Mouse (Mus musculus) heart, embryonic 13.5 days (tissue): ENCODE results near the gene Pigs. TPM values are rescaled to one million over a fixed set of nuclear protein-coding genes. Genes with fewer than 3 reads are reported as not detected.

Experiments used
- ATAC-seq: fragments of 200-750 bp; cut with Nextera tagmentation; 2 replicates; pipeline ENCODE4 v1.8.0; 2017; ENCODE audit warnings: moderate TSS enrichment; ENCODE audit not compliant: insufficient number of reproducible peaks, low FRiP score, low TSS enrichment; ENCODE audit errors: extremely low read depth
- H3K27ac ChIP-seq: fragments of 300-500 bp; sonication (generic); replicated peaks from 2 replicates; pipeline ENCODE4 v1.5.1; 2015; ENCODE audit warnings: moderate library complexity, mild to moderate bottlenecking, inconsistent platforms
- H3K27me3 ChIP-seq: fragments of 300-500 bp; sonication (generic); replicated peaks from 2 replicates; pipeline ENCODE4 v1.6.1; 2015; ENCODE audit warnings: mild to moderate bottlenecking, inconsistent platforms
- H3K36me3 ChIP-seq: fragments of 300-500 bp; sonication (generic); 2 replicates; pipeline ENCODE4 v1.6.1; 2015; ENCODE audit warnings: mild to moderate bottlenecking, inconsistent platforms
- H3K4me1 ChIP-seq: fragments of 300-500 bp; sonication (generic); 2 replicates; pipeline ENCODE4 v1.6.1; 2015; ENCODE audit warnings: inconsistent platforms
- H3K4me2 ChIP-seq: fragments of 300-500 bp; sonication (generic); 2 replicates; pipeline ENCODE4 v1.6.1; 2015; ENCODE audit warnings: inconsistent platforms, mild to moderate bottlenecking, moderate library complexity
- H3K4me3 ChIP-seq: fragments of 300-500 bp; sonication (generic); 2 replicates; pipeline ENCODE4 v1.5.1; 2015; ENCODE audit warnings: moderate library complexity, mild to moderate bottlenecking, inconsistent platforms
- H3K9ac ChIP-seq: fragments of 300-500 bp; sonication (generic); 2 replicates; pipeline ENCODE4 v1.6.1; 2015; ENCODE audit warnings: inconsistent platforms, mild to moderate bottlenecking, moderate library complexity
- H3K9me3 ChIP-seq: fragments of 300-500 bp; sonication (generic); 2 replicates; pipeline ENCODE4 v1.6.1; 2016; ENCODE audit warnings: inconsistent platforms
- WGBS: fragments of 180-500 bp; shearing (Covaris S2); methylation state at CpG from one replicate; pipeline ENCODE4 v1.1.7; 2015; ENCODE audit warnings: mixed read lengths; 5-methylcytosine and 5-hydroxymethylcytosine counted together
- polyA plus RNA-seq: library from polyadenylated mRNA; unstranded; fragments of >200 nt; fragmentation: Nextera tagmentation; extraction: Ambion mirVana; gene quantifications from 2 replicates; pipeline ENCODE4 v1.2.1, GENCODE M21; 2015

The Pigs gene
- 65.9 and 66.6 TPM in 2 replicates for polyA plus RNA-seq

- Histone ChIP-seq H3K4me1 (peaks cover 24% of the 10 kb centered on the region), H3K9me3 (no peaks in the 10 kb centered on the region), H3K27me3 (no peaks in the 10 kb centered on the region), H3K4me3 (peak within 1 kb of the TSS; percentile 95), H3K9ac (peak within 1 kb of the TSS; percentile 92), H3K36me3 (peaks cover 7% of the 10 kb centered on the region), H3K27ac (peak within 1 kb of the TSS; percentile 32; the same call in 1 of the 2 replicates), H3K4me2 (peak within 1 kb of the TSS; percentile 96)
- 10% methylated on average over 37 of the region's 37 CpGs for WGBS
- peak; percentile 88 for ATAC-seq
Observed at GRCm38 (mm10) chr11:78327634-78328511, at the start of gene Pigs. TSS of gene Pigs (plus strand) at chr11:78328415.

- H3K36me3 ChIP-seq = peaks cover 100% of the 10 kb centered on the region
- H3K4me1 ChIP-seq = no peaks in the 10 kb centered on the region
- no peaks in the 10 kb centered on the region for H3K27me3 ChIP-seq
- H3K9ac ChIP-seq = no peak overlapping the region
- no peaks in the 10 kb centered on the region for H3K9me3 ChIP-seq
- 76% methylated on average over 7 of the region's 7 CpGs for WGBS
- no peak overlapping the region for H3K27ac ChIP-seq
- no peak overlapping the region for H3K4me2 ChIP-seq
- H3K4me3 ChIP-seq = no peak overlapping the region
- no peak for ATAC-seq
Observed at GRCm38 (mm10) chr11:78278853-78279252, 49.4 kb upstream of the Pigs start.

- Histone ChIP-seq H3K36me3 (peaks cover 100% of the 10 kb centered on the region), H3K4me2 (no peak overlapping the region), H3K27ac (no peak overlapping the region), H3K9ac (no peak overlapping the region), H3K27me3 (no peaks in the 10 kb centered on the region), H3K9me3 (no peaks in the 10 kb centered on the region), H3K4me3 (no peak overlapping the region), H3K4me1 (no peaks in the 10 kb centered on the region)
- no peak for ATAC-seq
- WGBS = 89% methylated on average over 4 of the region's 4 CpGs
Observed at GRCm38 (mm10) chr11:78279586-78279985, 48.6 kb upstream of the Pigs start.

GRCm38 (mm10) chr11:78289146-78289763 is 39.0 kb upstream of the Pigs start:
- no peaks in the 10 kb centered on the region for H3K27me3 ChIP-seq
- H3K9me3 ChIP-seq = no peaks in the 10 kb centered on the region
- H3K4me2 ChIP-seq = no peak overlapping the region
- no peak overlapping the region for H3K27ac ChIP-seq
- H3K4me1 ChIP-seq = no peaks in the 10 kb centered on the region
- peaks cover 89% of the 10 kb centered on the region for H3K36me3 ChIP-seq
- 87% methylated on average over 7 of the region's 7 CpGs for WGBS
- no peak overlapping the region for H3K4me3 ChIP-seq
- H3K9ac ChIP-seq = no peak overlapping the region
- ATAC-seq = no peak

GRCm38 (mm10) chr11:78290654-78291053 is 37.6 kb upstream of the Pigs start, which contains the start of gene BC030499:
TSS of gene BC030499 (plus strand) at chr11:78290841.
- H3K4me1 ChIP-seq = no peaks in the 10 kb centered on the region
- no peak within 1 kb of the TSS for H3K4me2 ChIP-seq
- H3K9me3 ChIP-seq = no peaks in the 10 kb centered on the region
- peaks cover 77% of the 10 kb centered on the region for H3K36me3 ChIP-seq
- no peak within 1 kb of the TSS for H3K4me3 ChIP-seq
- WGBS = 86% methylated on average over 4 of the region's 4 CpGs
- no peak for ATAC-seq
- H3K27ac ChIP-seq = no peak within 1 kb of the TSS
- no peak within 1 kb of the TSS for H3K9ac ChIP-seq
- H3K27me3 ChIP-seq = no peaks in the 10 kb centered on the region

- H3K27me3 ChIP-seq = no peaks in the 10 kb centered on the region
- WGBS = 89% methylated on average over 6 of the region's 6 CpGs
- H3K36me3 ChIP-seq = peaks cover 39% of the 10 kb centered on the region
- no peak for ATAC-seq
- H3K4me3 ChIP-seq = no peak overlapping the region
- H3K9ac ChIP-seq = no peak overlapping the region
- H3K4me1 ChIP-seq = no peaks in the 10 kb centered on the region
- H3K27ac ChIP-seq = no peak overlapping the region
- H3K4me2 ChIP-seq = no peak overlapping the region
- H3K9me3 ChIP-seq = no peaks in the 10 kb centered on the region
Observed at GRCm38 (mm10) chr11:78294585-78294984, 33.6 kb upstream of the Pigs start.

GRCm38 (mm10) chr11:78300917-78301316 is 27.3 kb upstream of the Pigs start:
- peak overlapping the region; percentile 86 for H3K4me3 ChIP-seq
- no peaks in the 10 kb centered on the region for H3K27me3 ChIP-seq
- peaks cover 28% of the 10 kb centered on the region for H3K4me1 ChIP-seq
- WGBS = 60% methylated on average over 7 of the region's 7 CpGs
- ATAC-seq = no peak
- no peaks in the 10 kb centered on the region for H3K9me3 ChIP-seq
- peak overlapping the region; percentile 92 for H3K9ac ChIP-seq
- peaks cover 28% of the 10 kb centered on the region for H3K36me3 ChIP-seq
- peak overlapping the region; percentile 92 for H3K4me2 ChIP-seq
- peak overlapping the region; percentile 80 for H3K27ac ChIP-seq

GRCm38 (mm10) chr11:78301357-78302084 is 26.7 kb upstream of the Pigs start, which contains the start of gene Spag5:
TSS of gene Spag5 (plus strand) at chr11:78301529.
- peak within 1 kb of the TSS; percentile 80 for H3K27ac ChIP-seq
- peak within 1 kb of the TSS; percentile 86 for H3K4me3 ChIP-seq
- no peaks in the 10 kb centered on the region for H3K27me3 ChIP-seq
- H3K4me1 ChIP-seq = peaks cover 33% of the 10 kb centered on the region
- H3K9me3 ChIP-seq = no peaks in the 10 kb centered on the region
- peak within 1 kb of the TSS; percentile 92 for H3K9ac ChIP-seq
- peaks cover 34% of the 10 kb centered on the region for H3K36me3 ChIP-seq
- WGBS = under 1% methylated on average over 49 of the region's 49 CpGs
- H3K4me2 ChIP-seq = peak within 1 kb of the TSS; percentile 92
- peak; percentile 94 for ATAC-seq

GRCm38 (mm10) chr11:78305272-78305671 is 22.9 kb upstream of the Pigs start:
- ATAC-seq = no peak

GRCm38 (mm10) chr11:78310861-78311511 is 17.2 kb upstream of the Pigs start:
- H3K4me3 ChIP-seq = no peak overlapping the region
- H3K36me3 ChIP-seq = peaks cover 88% of the 10 kb centered on the region

More at GRCm38 (mm10) chr11:78305272-78305671, 22.9 kb upstream of the Pigs start:
- Histone ChIP-seq H3K9me3 (no peaks in the 10 kb centered on the region), H3K36me3 (peaks cover 65% of the 10 kb centered on the region), H3K27me3 (no peaks in the 10 kb centered on the region), H3K4me3 (no peak overlapping the region), H3K9ac (no peak overlapping the region), H3K4me2 (no peak overlapping the region), H3K27ac (no peak overlapping the region), H3K4me1 (peaks cover 36% of the 10 kb centered on the region)
- 81% methylated on average over 4 of the region's 4 CpGs for WGBS

More at GRCm38 (mm10) chr11:78310861-78311511, 17.2 kb upstream of the Pigs start:
- Histone ChIP-seq H3K9ac (no peak overlapping the region), H3K9me3 (no peaks in the 10 kb centered on the region), H3K4me1 (peaks cover 9% of the 10 kb centered on the region), H3K4me2 (no peak overlapping the region), H3K27me3 (no peaks in the 10 kb centered on the region), H3K27ac (no peak overlapping the region)
- 89% methylated on average over 8 of the region's 8 CpGs for WGBS
- no peak for ATAC-seq
